In genomic region chr6:84916291-84916690, GRCm38 (mm10) we compare ENCODE assay signal across 9 mouse cellular contexts.
DNase-seq lines count a peak whose midpoint lies in the region; ATAC-seq lines count a peak whose summit lies in the region.
"Had no signal": no experiment of that assay in that cellular context is flagged by ENCODE, and none has a peak within 500 bp of the region (broad histone marks: within the 10 kb centered on the region; RNA-seq: fewer than 3 reads in every experiment).

No protein-coding gene starts in this region.

- WGBS in midbrain, embryonic 10.5 days: 39% methylated on average over 2 of the region's 2 CpGs
- WGBS in midbrain, embryonic 13.5 days: 28% methylated on average over 2 of the region's 2 CpGs

- H3K4me3 ChIP-seq in midbrain, embryonic 10.5 days: no peak overlapping the region
- no peak overlapping the region for H3K4me3 ChIP-seq in midbrain, embryonic 13.5 days (replicated peaks)
- H3K4me3 ChIP-seq: neural tube, embryonic 12.5 days had no signal

- peak; percentile 56 to 63 for DNase-seq in cerebellum, postnatal 10 days
- no peak for DNase-seq in cerebellum, adult 9-11 months
- peak; percentile 57 for DNase-seq in midbrain, embryonic 10.5 days (ENCODE audit: low spot score)
- peak; percentile 50 for DNase-seq in adrenal gland, postnatal 14 days
- DNase-seq in gastrocnemius, postnatal 14 days: peak; percentile 36
- no peak for DNase-seq in ovary, postnatal 14 days (ENCODE audit: low spot score)

- no peak for ATAC-seq in midbrain, embryonic 13.5 days
- ATAC-seq in megakaryocyte, adult 5-6 weeks (ENCODE audit: poor library complexity, severe bottlenecking): peak; percentile 67

- no peak overlapping the region for H3K27ac ChIP-seq in midbrain, embryonic 10.5 days (replicated peaks)
- no peak overlapping the region for H3K27ac ChIP-seq in midbrain, embryonic 13.5 days
- H3K27ac ChIP-seq: neural tube, embryonic 12.5 days had no signal

- no peak overlapping the region for H3K4me2 ChIP-seq in midbrain, embryonic 13.5 days (replicated peaks)
- H3K4me2 ChIP-seq: neural tube, embryonic 12.5 days had no signal

- no peaks in the 10 kb centered on the region for H3K36me3 ChIP-seq in midbrain, embryonic 10.5 days
- H3K36me3 ChIP-seq in midbrain, embryonic 13.5 days: no peaks in the 10 kb centered on the region
- H3K36me3 ChIP-seq: neural tube, embryonic 12.5 days had no signal

- intact Hi-C loops in gastrocnemius, postnatal 14 days (cut with DNase I; ENCODE audit: low total_unique reads): loop anchor here (10.0 kb wide), 2 partner anchors 321 to 511 kb away; partner anchors contain the start of gene Cyp26b1

- no peaks in the 10 kb centered on the region for H3K4me1 ChIP-seq in midbrain, embryonic 10.5 days
- no peaks in the 10 kb centered on the region for H3K4me1 ChIP-seq in midbrain, embryonic 13.5 days (replicated peaks)
- H3K4me1 ChIP-seq: neural tube, embryonic 12.5 days had no signal

- H3K9ac ChIP-seq in midbrain, embryonic 13.5 days (replicated peaks): no peak overlapping the region
- H3K9ac ChIP-seq: neural tube, embryonic 12.5 days had no signal

- H3K27me3 ChIP-seq in midbrain, embryonic 10.5 days (ENCODE audit: low read depth, poor library complexity, severe bottlenecking): no peaks in the 10 kb centered on the region
- H3K27me3 ChIP-seq in midbrain, embryonic 13.5 days: no peaks in the 10 kb centered on the region
- H3K27me3 ChIP-seq: neural tube, embryonic 12.5 days had no signal

- no peaks in the 10 kb centered on the region for H3K9me3 ChIP-seq in midbrain, embryonic 10.5 days (replicated peaks)
- H3K9me3 ChIP-seq in midbrain, embryonic 13.5 days: no peaks in the 10 kb centered on the region
- H3K9me3 ChIP-seq: neural tube, embryonic 12.5 days had no signal

Comparison
In these comparisons a context has a peak if more than half of its experiments do, and no peak if none do; other contexts are left out.
1. DNase-seq: peak in cerebellum, postnatal 10 days (2 of 2), midbrain, embryonic 10.5 days (single experiment), adrenal gland, postnatal 14 days (single experiment) and gastrocnemius, postnatal 14 days (single experiment); none in cerebellum, adult 9-11 months (single experiment) and ovary, postnatal 14 days (single experiment).